Mouse (Mus musculus): ENCODE measurements around the gene Grb14.

Gene Grb14

GRCm38 (mm10) chr2:64878275-64878674 is 146.5 kb downstream of the Grb14 start:
- DNase-seq (ENCODE audit: low read depth, low spot score): no peak
